ENCODE assay signal across 24 mouse cellular contexts in genomic region chr8:96370500-96370899, GRCm38 (mm10).
DNase-seq lines count a peak whose midpoint lies in the region; ATAC-seq and TF ChIP-seq lines count a peak whose summit lies in the region.
"Had no signal": no experiment of that assay in that cellular context is flagged by ENCODE, and none has a peak within 500 bp of the region (broad histone marks: within the 10 kb centered on the region; RNA-seq: fewer than 3 reads in every experiment).

No protein-coding gene starts in this region.

- H3K36me3 ChIP-seq in forebrain, embryonic 14.5 days (ENCODE audit: control insufficient read depth, insufficient read depth, low read length), result no peaks in the 10 kb centered on the region
- no peaks in the 10 kb centered on the region for H3K36me3 ChIP-seq in forebrain, embryonic 12.5 days (replicated peaks)
- no peaks in the 10 kb centered on the region for H3K36me3 ChIP-seq in midbrain, embryonic 11.5 days (ENCODE audit: control insufficient read depth, insufficient read depth, low read length)
- H3K36me3 ChIP-seq in midbrain, postnatal 0 days (ENCODE audit: insufficient read depth, low read length), result no peaks in the 10 kb centered on the region
- no peaks in the 10 kb centered on the region for H3K36me3 ChIP-seq in midbrain, embryonic 15.5 days (replicated peaks)
- H3K36me3 ChIP-seq: embryonic facial prominence, embryonic 15.5 days; forebrain, embryonic 10.5 days; G1E; heart, embryonic 15.5 days; hindbrain, embryonic 13.5 days had no signal

- H3K9ac ChIP-seq in forebrain, embryonic 14.5 days (ENCODE audit: low read length), result no peak overlapping the region
- H3K9ac ChIP-seq in forebrain, embryonic 12.5 days, result no peak overlapping the region
- no peak overlapping the region for H3K9ac ChIP-seq in midbrain, embryonic 11.5 days (ENCODE audit: low read length)
- no peak overlapping the region for H3K9ac ChIP-seq in midbrain, postnatal 0 days (replicated peaks; ENCODE audit: low read length, poor library complexity, severe bottlenecking)
- no peak overlapping the region for H3K9ac ChIP-seq in midbrain, embryonic 15.5 days
- H3K9ac ChIP-seq: embryonic facial prominence, embryonic 15.5 days; heart, embryonic 15.5 days; hindbrain, embryonic 13.5 days had no signal

- no peak overlapping the region for H3K4me2 ChIP-seq in forebrain, embryonic 14.5 days (ENCODE audit: low read length)
- no peak overlapping the region for H3K4me2 ChIP-seq in forebrain, embryonic 12.5 days
- no peak overlapping the region for H3K4me2 ChIP-seq in midbrain, embryonic 11.5 days
- H3K4me2 ChIP-seq in midbrain, postnatal 0 days (ENCODE audit: low read depth, low read length, poor library complexity, severe bottlenecking), result no peak overlapping the region
- no peak overlapping the region for H3K4me2 ChIP-seq in midbrain, embryonic 15.5 days
- H3K4me2 ChIP-seq: embryonic facial prominence, embryonic 15.5 days; heart, embryonic 11.5 days; heart, embryonic 15.5 days; hindbrain, embryonic 13.5 days had no signal

- H3K4me3 ChIP-seq in forebrain, embryonic 14.5 days (ENCODE audit: low read depth, low read length), result no peak overlapping the region
- H3K4me3 ChIP-seq in forebrain, embryonic 12.5 days (replicated peaks), result no peak overlapping the region
- H3K4me3 ChIP-seq in midbrain, embryonic 11.5 days (ENCODE audit: low read depth, low read length), result no peak overlapping the region
- H3K4me3 ChIP-seq in midbrain, postnatal 0 days (ENCODE audit: low read depth, low read length), result no peak overlapping the region
- no peak overlapping the region for H3K4me3 ChIP-seq in midbrain, embryonic 15.5 days
- H3K4me3 ChIP-seq: embryonic facial prominence, embryonic 15.5 days; erythroblast, embryonic 14.5 days; forebrain, embryonic 10.5 days; heart, embryonic 15.5 days; hindbrain, embryonic 13.5 days had no signal

- no peaks in the 10 kb centered on the region for H3K27me3 ChIP-seq in forebrain, embryonic 14.5 days (replicated peaks; ENCODE audit: control insufficient read depth, insufficient read depth, low read length)
- H3K27me3 ChIP-seq in forebrain, embryonic 12.5 days, result no peaks in the 10 kb centered on the region
- no peaks in the 10 kb centered on the region for H3K27me3 ChIP-seq in midbrain, embryonic 11.5 days (ENCODE audit: control insufficient read depth, insufficient read depth, low read length)
- no peaks in the 10 kb centered on the region for H3K27me3 ChIP-seq in midbrain, postnatal 0 days (ENCODE audit: insufficient read depth, low read length)
- no peaks in the 10 kb centered on the region for H3K27me3 ChIP-seq in midbrain, embryonic 15.5 days (replicated peaks)
- H3K27me3 ChIP-seq: embryonic facial prominence, embryonic 15.5 days; heart, embryonic 15.5 days; hindbrain, embryonic 13.5 days had no signal

- peaks cover 4% of the 10 kb centered on the region; the same call in 1 of the 2 replicates for H3K4me1 ChIP-seq in forebrain, embryonic 14.5 days (ENCODE audit: control insufficient read depth, insufficient read depth, low read length)
- peaks cover 10% of the 10 kb centered on the region; the same call in 1 of the 2 replicates for H3K4me1 ChIP-seq in forebrain, embryonic 12.5 days
- no peaks in the 10 kb centered on the region for H3K4me1 ChIP-seq in midbrain, embryonic 11.5 days (ENCODE audit: control insufficient read depth, insufficient read depth, low read length)
- H3K4me1 ChIP-seq in midbrain, postnatal 0 days (ENCODE audit: insufficient read depth, low read length), result no peaks in the 10 kb centered on the region
- H3K4me1 ChIP-seq in midbrain, embryonic 15.5 days, result peaks cover 6% of the 10 kb centered on the region; the same call in 1 of the 2 replicates
- H3K4me1 ChIP-seq: embryonic facial prominence, embryonic 15.5 days; heart, embryonic 15.5 days; hindbrain, embryonic 13.5 days had no signal

- peak; percentile 4 for DNase-seq in forebrain, embryonic 14.5 days (ENCODE audit: low spot score)
- no peak for DNase-seq in midbrain, embryonic 11.5 days (ENCODE audit: low spot score, missing footprints)
- DNase-seq in midbrain, postnatal 0 days (ENCODE audit: low spot score), result no peak
- DNase-seq in brain, embryonic 14.5 days (ENCODE audit: low read depth), result peak; percentile 50
- DNase-seq in thymus, postnatal 4 days, result no peak
- no peak for DNase-seq in layer of hippocampus, postnatal 14 days (ENCODE audit: low spot score in 2 of 2)
- DNase-seq: adrenal gland, postnatal 14 days; cerebellum, adult 18-20 months; cerebellum, adult 9-11 months; cerebellum, postnatal 36 days; gastrocnemius, postnatal 10 days; heart, adult 18-20 months; heart, postnatal 14 days had no signal

- no peak for ATAC-seq in forebrain, embryonic 14.5 days
- ATAC-seq in forebrain, embryonic 12.5 days (ENCODE audit: low FRiP score), result no peak
- peak; percentile 58; the same call in 1 of the 2 replicates for ATAC-seq in midbrain, embryonic 11.5 days (ENCODE audit: low FRiP score)
- no peak for ATAC-seq in midbrain, postnatal 0 days (ENCODE audit: low FRiP score)
- 0 out of 2 replicates have a peak, but pooled peaks have one; percentile 50 for ATAC-seq in midbrain, embryonic 15.5 days (replicated peaks)
- ATAC-seq: activated CD4-positive, CD25-positive, alpha-beta regulatory T cell, adult 4 months; hindbrain, postnatal 0 days had no signal

- WGBS in forebrain, embryonic 14.5 days, result 74% methylated on average over 9 of the region's 9 CpGs
- 78% methylated on average over 9 of the region's 9 CpGs for WGBS in forebrain, embryonic 12.5 days
- 79% methylated on average over 9 of the region's 9 CpGs for WGBS in midbrain, embryonic 11.5 days
- WGBS in midbrain, postnatal 0 days, result 72% methylated on average over 9 of the region's 9 CpGs
- 72% methylated on average over 9 of the region's 9 CpGs for WGBS in midbrain, embryonic 15.5 days

- no peak for TF ChIP-seq POLR2A in brain, embryonic 14.5 days (IDR thresholded peaks at IDR 0.05; ENCODE audit: borderline replicate concordance, extremely low read depth, insufficient read depth, insufficient read length, poor library complexity, severe bottlenecking)

- TF ChIP-seq CTCF in midbrain, postnatal 0 days (IDR thresholded peaks at IDR 0.05), result no peak
- TF ChIP-seq CTCF in brain, embryonic 14.5 days (IDR thresholded peaks at IDR 0.05; ENCODE audit: borderline replicate concordance, extremely low read depth, insufficient read depth, insufficient read length), result no peak

- H3K9me3 ChIP-seq in forebrain, embryonic 14.5 days (replicated peaks; ENCODE audit: control insufficient read depth, low read length), result no peaks in the 10 kb centered on the region
- no peaks in the 10 kb centered on the region for H3K9me3 ChIP-seq in forebrain, embryonic 12.5 days
- H3K9me3 ChIP-seq in midbrain, embryonic 11.5 days (ENCODE audit: control insufficient read depth, low read length), result no peaks in the 10 kb centered on the region
- no peaks in the 10 kb centered on the region for H3K9me3 ChIP-seq in midbrain, postnatal 0 days (ENCODE audit: low read length)
- no peaks in the 10 kb centered on the region for H3K9me3 ChIP-seq in midbrain, embryonic 15.5 days
- H3K9me3 ChIP-seq: embryonic facial prominence, embryonic 15.5 days; forebrain, embryonic 10.5 days; heart, embryonic 15.5 days; hindbrain, embryonic 13.5 days had no signal

- H3K27ac ChIP-seq in forebrain, embryonic 14.5 days (ENCODE audit: low read depth, low read length), result no peak overlapping the region
- no peak overlapping the region for H3K27ac ChIP-seq in forebrain, embryonic 12.5 days
- H3K27ac ChIP-seq in midbrain, embryonic 11.5 days (ENCODE audit: low read depth, low read length), result no peak overlapping the region
- H3K27ac ChIP-seq in midbrain, postnatal 0 days (ENCODE audit: low read depth, low read length), result no peak overlapping the region
- H3K27ac ChIP-seq in midbrain, embryonic 15.5 days, result no peak overlapping the region
- H3K27ac ChIP-seq: embryonic facial prominence, embryonic 15.5 days; forebrain, embryonic 10.5 days; heart, embryonic 15.5 days; hindbrain, embryonic 13.5 days; hindbrain, postnatal 0 days had no signal

Comparison
In these comparisons a context has a peak if more than half of its experiments do, and no peak if none do; other contexts are left out.
1. ATAC-seq: peak in midbrain, embryonic 11.5 days (single experiment) and midbrain, embryonic 15.5 days (single experiment); none in forebrain, embryonic 14.5 days (single experiment), forebrain, embryonic 12.5 days (single experiment) and midbrain, postnatal 0 days (single experiment).
2. DNase-seq: peak in forebrain, embryonic 14.5 days (single experiment) and brain, embryonic 14.5 days (single experiment); none in midbrain, embryonic 11.5 days (single experiment), midbrain, postnatal 0 days (single experiment), thymus, postnatal 4 days (single experiment) and layer of hippocampus, postnatal 14 days (0 of 2).